8 mouse cellular contexts compared by ENCODE assay signal in the genomic region with DNA sequence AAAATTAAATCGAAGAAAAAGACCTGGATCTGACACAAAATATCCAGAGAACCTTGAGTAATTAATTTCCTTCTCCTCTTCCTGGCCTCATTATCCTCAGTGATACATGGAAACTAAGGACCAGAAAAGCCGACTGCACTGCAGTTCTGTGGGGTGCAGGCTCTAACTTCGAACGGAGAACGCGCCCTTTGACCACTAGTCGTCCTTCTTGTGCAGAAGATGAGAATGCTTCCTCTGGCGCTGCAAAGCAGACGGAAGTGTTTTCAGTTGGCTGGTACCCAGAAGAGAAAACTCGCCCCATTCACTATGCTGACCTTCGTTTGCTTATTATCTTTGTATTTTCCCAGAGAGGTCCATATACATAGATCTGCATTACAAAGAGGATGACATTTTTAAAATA.
DNase-seq lines count a peak whose midpoint lies in the region; ATAC-seq lines count a peak whose summit lies in the region.

No protein-coding gene starts in this region.

- intact Hi-C loops in heart, postnatal 10 days (cut with DNase I): loop anchor here (2.0 to 10.0 kb wide), 8 partner anchors 103 to 836 kb away; no protein-coding TSS in a partner anchor

- H3K27ac ChIP-seq in embryonic facial prominence, embryonic 14.5 days (replicated peaks; ENCODE audit: low read depth, low read length): no peak overlapping the region
- H3K27ac ChIP-seq in lung, embryonic 16.5 days (ENCODE audit: low read length): no peak overlapping the region

- H3K9me3 ChIP-seq in embryonic facial prominence, embryonic 14.5 days (ENCODE audit: control insufficient read depth, low read length): no peaks in the 10 kb centered on the region
- H3K9me3 ChIP-seq in lung, embryonic 16.5 days (ENCODE audit: control insufficient read depth, low read length): no peaks in the 10 kb centered on the region

- H3K36me3 ChIP-seq in embryonic facial prominence, embryonic 14.5 days (ENCODE audit: control insufficient read depth, insufficient read depth, low read length): no peaks in the 10 kb centered on the region
- no peaks in the 10 kb centered on the region for H3K36me3 ChIP-seq in lung, embryonic 16.5 days (ENCODE audit: control insufficient read depth, insufficient read depth, low read length)

- 9% methylated on average over 11 of the region's 11 CpGs for WGBS in embryonic facial prominence, embryonic 14.5 days
- WGBS in lung, embryonic 16.5 days: 7% methylated on average over 11 of the region's 11 CpGs

- H3K4me2 ChIP-seq in embryonic facial prominence, embryonic 14.5 days (ENCODE audit: low read depth, low read length): no peak overlapping the region
- 0 out of 2 replicates have a peak overlapping the region, but pooled peaks have one; percentile 7 for H3K4me2 ChIP-seq in lung, embryonic 16.5 days (ENCODE audit: low read depth, low read length)

- peak; percentile 71 for DNase-seq in 3T3-L1 (ENCODE audit: low read depth, low spot score)
- DNase-seq in ZHBTc4 (ENCODE audit: low read depth, low spot score): peak; percentile 51
- DNase-seq in embryonic facial prominence, embryonic 14.5 days (ENCODE audit: low spot score): peak; percentile 88
- DNase-seq in heart, postnatal 10 days: peak; percentile 82 to 84
- peak; percentile 64 to 75 for DNase-seq in kidney, postnatal 25 days
- peak; percentile 60 for DNase-seq in ovary, adult 18-20 months (ENCODE audit: low spot score)
- peak; percentile 34 for DNase-seq in thymus, postnatal 25 days

- H3K4me1 ChIP-seq in embryonic facial prominence, embryonic 14.5 days (ENCODE audit: control insufficient read depth, insufficient read depth, low read length): no peaks in the 10 kb centered on the region; the same call in 1 of the 2 replicates
- H3K4me1 ChIP-seq in lung, embryonic 16.5 days (replicated peaks; ENCODE audit: control insufficient read depth, insufficient read depth, low read length): no peaks in the 10 kb centered on the region

- no peak overlapping the region for H3K4me3 ChIP-seq in embryonic facial prominence, embryonic 14.5 days (ENCODE audit: low read depth, low read length)
- no peak overlapping the region for H3K4me3 ChIP-seq in lung, embryonic 16.5 days (ENCODE audit: low read length)

- no peak overlapping the region for H3K9ac ChIP-seq in embryonic facial prominence, embryonic 14.5 days (ENCODE audit: low read depth, low read length)
- H3K9ac ChIP-seq in lung, embryonic 16.5 days (ENCODE audit: low read length): no peak overlapping the region

- ATAC-seq in embryonic facial prominence, embryonic 14.5 days (ENCODE audit: low read depth): peak; percentile 65
- peak; percentile 84 for ATAC-seq in lung, embryonic 16.5 days (ENCODE audit: low read depth)

- H3K27me3 ChIP-seq in embryonic facial prominence, embryonic 14.5 days (replicated peaks; ENCODE audit: control insufficient read depth, insufficient read depth, low read length): no peaks in the 10 kb centered on the region
- H3K27me3 ChIP-seq in lung, embryonic 16.5 days (ENCODE audit: control insufficient read depth, insufficient read depth, low read depth, low read length): no peaks in the 10 kb centered on the region

Comparison
In these comparisons a context has a peak if more than half of its experiments do, and no peak if none do; other contexts are left out.
1. DNase-seq: peak in every context shown above with its lines; median percentile 88 in embryonic facial prominence, embryonic 14.5 days; 83 in heart, postnatal 10 days; 71 in 3T3-L1; 70 in kidney, postnatal 25 days; 60 in ovary, adult 18-20 months; 51 in ZHBTc4; 34 in thymus, postnatal 25 days.